Mouse (Mus musculus) gastrocnemius, postnatal 10 days (tissue): ENCODE measurements around the gene Rps12. TPM values are rescaled to one million over a fixed set of nuclear protein-coding genes. Genes with fewer than 3 reads are reported as not detected.

Experiments used
- DNase-seq: peaks from one replicate; pipeline ENCODE4 v3.0.0; 2021; ENCODE audit warnings: mixed read lengths
- long read RNA-seq, 2 experiments: library from polyadenylated mRNA; stranded (forward); transcript quantifications; one replicate each; pipeline ENCODE4 v2.0.0; 2021
- total RNA-seq, 2 experiments: library from RNA; stranded (reverse); gene quantifications; 2 replicates each; pipeline ENCODE4 v1.2.3; 2021

The Rps12 gene
- total RNA-seq, result 100 to 1,000 TPM; 289 to 355 TPM
- long read RNA-seq, experiment 1, transcript Rps12-203 (6 exons, 584 nt), result major isoform, 21 of 24 reads
- long read RNA-seq, experiment 1, partial matches to known transcripts, result 0 of 24 reads
- long read RNA-seq, experiment 1, other reads (novel, unspliced or antisense), result 1 of 24 reads
- long read RNA-seq, experiment 2, transcript Rps12-203 (6 exons, 584 nt), result major isoform, 17 of 19 reads
- long read RNA-seq, experiment 2, partial matches to known transcripts, result 2 of 19 reads
- long read RNA-seq, experiment 2, other reads (novel, unspliced or antisense), result 0 of 19 reads

- DNase-seq, result peak; percentile 97
These were observed at the start of gene Rps12 for GRCm38 (mm10) chr10:23787062-23787821. TSS of gene Rps12 (minus strand) at chr10:23787275.

GRCm38 (mm10) chr10:23836003-23836964, 49.2 kb upstream of the Rps12 start:
- DNase-seq, result no peak

DNA sequence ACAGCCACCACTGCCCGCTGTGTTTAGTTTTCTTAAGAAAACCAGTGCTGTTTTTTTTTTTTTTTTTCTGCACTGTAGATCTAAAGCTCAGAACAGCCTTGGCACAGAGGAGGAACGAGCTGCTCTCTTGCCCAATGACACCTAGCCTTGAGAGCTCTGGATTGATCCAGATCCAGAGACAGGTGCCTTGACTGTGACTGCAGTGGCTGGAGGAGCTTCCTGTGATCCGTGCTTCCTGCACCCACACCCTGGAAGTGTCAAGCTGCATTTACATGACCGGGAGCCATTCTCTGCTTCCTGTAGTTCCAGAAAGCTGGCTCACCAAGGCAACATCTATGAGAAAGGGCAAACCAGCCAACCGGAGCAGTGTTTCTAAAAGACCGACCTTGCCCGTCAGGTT, 39.4 kb upstream of the Rps12 start:
- no peak for DNase-seq

- DNase-seq, result no peak
These were observed 29.2 kb upstream of the Rps12 start for GRCm38 (mm10) chr10:23816241-23816640.

DNA sequence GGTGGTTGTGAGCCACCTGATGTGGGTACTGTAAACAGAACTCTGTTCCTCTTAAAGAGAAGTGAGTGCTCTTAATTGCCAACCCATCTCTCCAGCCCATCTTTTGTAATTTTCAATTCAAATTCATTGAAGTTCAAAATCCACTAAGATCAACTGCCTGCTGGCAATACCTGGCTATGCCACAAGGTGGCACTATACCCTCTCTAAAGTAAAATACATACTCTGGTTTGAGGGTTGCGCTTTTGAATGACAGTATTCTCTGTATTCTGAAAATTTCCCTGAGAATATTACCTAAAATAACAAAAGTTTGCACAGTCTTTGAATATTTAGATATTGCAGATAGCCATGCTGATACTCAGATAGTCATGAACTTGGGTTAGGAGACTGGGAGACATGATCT, 28.1 kb upstream of the Rps12 start:
- peak; percentile 82 for DNase-seq

DNA sequence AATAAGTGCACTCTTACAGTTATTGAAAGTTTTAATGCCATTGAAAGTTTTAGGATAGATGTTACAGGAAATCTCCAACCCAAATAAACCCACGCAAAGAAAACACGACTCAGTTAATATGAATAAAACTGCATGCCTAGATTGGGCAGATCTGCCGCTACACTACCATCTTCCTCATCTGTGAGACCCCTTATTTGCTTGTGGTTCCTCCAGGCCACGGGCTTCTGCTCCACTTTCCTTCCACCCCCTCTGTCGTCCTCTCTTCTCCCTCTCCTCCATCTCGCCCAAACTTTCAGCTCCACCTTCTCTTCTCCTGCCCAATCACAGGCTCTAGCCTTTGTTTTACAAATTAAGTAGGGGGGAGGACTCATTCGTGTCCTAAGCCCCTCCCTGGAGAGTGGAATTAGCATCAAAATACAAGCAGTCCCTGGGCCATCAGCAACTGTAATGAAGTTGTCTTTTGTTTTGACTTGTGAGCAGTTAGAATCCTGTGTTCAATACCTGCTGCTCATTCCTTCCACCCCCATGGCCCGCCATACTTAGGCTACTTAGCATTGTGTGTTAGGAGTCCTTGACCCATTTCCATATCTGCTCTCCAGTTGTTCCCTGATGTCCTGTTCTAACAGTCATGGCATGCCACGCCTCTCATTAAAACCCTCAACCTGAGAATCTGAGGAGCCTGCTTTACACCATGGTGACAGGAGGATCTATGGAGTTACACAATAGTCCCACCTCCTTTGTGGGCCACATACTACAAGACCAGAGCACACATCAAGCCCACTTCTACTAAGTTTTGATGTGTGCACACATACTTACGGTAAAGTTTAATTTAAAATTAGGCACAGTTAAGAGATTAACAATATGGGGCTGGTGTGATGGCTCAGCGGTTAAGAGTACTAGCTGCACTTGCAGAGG, 26.0 kb upstream of the Rps12 start:
- DNase-seq, result no peak

GRCm38 (mm10) chr10:23812438-23812759, 25.3 kb upstream of the Rps12 start:
- DNase-seq, result no peak

DNA sequence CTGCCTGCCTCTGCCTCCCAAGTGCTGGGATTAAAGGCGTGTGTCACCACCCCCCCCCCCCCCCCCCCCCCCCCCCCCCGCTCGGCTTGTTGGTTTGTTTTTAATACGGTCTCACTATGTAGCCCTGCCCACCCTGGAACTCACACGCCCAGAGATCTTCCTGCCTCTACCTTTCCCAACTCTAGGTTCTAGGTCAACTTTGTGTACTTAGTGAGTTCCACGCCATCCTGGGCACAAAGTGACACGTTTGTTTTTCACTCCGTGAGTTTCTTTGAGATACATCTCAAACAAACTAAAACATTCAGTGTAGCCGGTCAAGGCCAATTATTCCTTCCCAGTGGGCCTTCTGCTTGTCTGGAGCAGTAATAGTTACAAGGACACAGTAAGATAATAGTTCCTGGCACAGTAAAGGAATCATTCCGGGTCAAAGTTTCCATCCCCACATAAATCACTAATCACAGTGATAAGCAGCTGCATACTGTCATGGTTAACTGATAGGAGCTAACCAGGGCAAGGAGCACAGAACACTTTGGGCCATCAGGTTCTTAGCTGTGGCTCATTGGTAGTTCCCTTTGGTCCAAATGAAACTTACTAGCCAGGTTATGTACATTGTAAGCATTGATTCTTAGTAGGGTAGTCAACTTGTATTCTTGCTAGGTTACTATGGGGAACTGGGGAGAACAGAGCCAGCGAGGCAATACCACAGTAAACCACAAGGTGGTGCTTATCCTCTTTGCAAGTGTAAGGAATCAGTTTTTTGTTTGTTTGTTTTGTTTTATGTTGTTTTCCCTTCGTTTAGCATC, 24.8 kb upstream of the Rps12 start:
- DNase-seq, result peak; percentile 78

- no peak for DNase-seq
These were observed 19.1 kb upstream of the Rps12 start for GRCm38 (mm10) chr10:23806201-23806600.

DNA sequence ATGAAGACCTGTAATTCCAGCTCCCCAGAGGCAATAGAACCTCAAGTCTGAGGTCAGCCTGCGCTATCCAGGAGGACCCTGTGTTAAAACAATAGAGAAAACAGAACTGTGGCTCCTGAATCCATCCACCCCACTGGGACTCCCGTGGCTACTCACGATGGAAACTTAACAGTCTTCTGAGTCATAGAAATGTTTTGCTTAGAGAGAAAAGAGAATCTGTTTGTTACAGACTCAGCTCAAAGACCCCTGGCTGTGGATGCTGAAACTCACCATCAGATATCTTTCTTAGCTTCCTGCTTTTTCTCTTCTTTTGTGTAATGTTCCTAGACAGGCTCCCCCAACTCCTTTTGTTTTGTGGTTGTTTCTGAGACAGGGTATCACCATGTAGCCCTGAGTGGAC, 17.6 kb upstream of the Rps12 start:
- no peak for DNase-seq

- DNase-seq, result no peak
These were observed 15.8 kb upstream of the Rps12 start for GRCm38 (mm10) chr10:23802911-23803310.

DNA sequence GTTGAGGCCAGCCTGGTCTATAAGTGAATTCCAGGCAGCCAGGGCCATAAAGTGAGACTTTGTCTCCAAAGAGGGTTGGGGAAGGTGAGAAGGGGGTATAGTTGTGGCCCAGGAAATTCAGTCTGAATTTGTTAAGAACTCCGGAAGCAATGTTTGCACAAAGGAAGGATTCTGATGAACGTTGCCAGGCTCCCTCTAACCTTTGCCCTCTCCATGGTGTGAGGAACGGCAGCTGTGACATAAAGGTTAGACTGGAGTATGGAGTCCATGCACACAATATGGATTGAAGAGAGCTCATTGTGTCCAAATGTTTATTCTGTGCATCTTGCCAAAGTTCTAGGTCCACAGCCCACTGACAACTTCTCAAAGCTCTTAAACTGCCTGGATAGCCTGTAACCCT, 12.9 kb upstream of the Rps12 start:
- no peak for DNase-seq

- DNase-seq, result no peak
These were observed 11.1 kb upstream of the Rps12 start for GRCm38 (mm10) chr10:23798142-23798541.

- DNase-seq, result no peak
These were observed 10.5 kb upstream of the Rps12 start for GRCm38 (mm10) chr10:23797606-23798005.

DNA sequence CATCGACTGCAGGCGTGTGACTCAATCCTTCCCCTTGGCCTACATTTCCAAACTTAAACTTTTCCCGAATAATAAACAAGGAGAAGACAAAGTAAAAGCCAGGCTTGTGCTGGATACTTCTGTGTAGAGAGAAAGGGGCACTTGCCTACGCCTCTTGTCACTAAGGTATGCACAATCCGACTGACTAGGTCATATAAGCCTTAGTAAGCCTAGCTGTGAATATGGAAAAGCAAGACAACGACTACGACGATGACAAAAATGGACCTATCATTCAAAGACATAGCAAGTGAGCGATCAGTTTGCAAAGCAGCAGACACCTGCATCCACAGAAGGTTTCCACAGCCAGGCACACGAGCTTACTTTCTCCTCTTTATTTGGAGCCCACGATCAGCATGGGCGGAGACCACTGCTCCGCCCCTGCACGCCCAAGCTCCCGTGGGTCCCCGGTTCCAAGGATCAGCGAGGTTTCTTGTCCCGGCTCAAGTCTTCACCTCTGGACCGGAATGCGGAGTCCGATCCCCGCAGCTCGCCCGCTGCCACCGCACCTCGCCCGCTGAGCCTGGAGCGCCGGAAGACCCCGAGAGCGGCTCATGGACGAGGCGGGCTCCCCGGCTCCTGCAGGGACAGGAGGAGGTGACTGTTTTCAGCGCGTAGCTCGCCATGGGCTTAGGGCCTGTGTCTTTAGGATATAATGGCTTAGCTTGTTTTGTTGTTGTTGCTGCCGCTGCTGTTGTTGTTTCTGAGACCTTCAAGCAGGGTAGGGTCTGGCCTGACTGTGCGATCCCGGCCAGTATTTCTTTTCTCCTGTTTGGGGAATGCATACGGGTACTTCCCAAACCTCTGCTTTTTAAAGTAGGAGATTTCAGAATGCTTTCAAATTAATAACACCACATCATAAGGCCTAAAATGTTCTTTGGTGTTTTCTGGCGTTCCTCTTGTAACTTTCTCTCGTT, 9.8 kb upstream of the Rps12 start, which contains the start of gene Slc18b1:
TSS of gene Slc18b1 (plus strand) at position 436 of the 953 bp plus-strand sequence.
- DNase-seq, result peak; percentile 40

DNA sequence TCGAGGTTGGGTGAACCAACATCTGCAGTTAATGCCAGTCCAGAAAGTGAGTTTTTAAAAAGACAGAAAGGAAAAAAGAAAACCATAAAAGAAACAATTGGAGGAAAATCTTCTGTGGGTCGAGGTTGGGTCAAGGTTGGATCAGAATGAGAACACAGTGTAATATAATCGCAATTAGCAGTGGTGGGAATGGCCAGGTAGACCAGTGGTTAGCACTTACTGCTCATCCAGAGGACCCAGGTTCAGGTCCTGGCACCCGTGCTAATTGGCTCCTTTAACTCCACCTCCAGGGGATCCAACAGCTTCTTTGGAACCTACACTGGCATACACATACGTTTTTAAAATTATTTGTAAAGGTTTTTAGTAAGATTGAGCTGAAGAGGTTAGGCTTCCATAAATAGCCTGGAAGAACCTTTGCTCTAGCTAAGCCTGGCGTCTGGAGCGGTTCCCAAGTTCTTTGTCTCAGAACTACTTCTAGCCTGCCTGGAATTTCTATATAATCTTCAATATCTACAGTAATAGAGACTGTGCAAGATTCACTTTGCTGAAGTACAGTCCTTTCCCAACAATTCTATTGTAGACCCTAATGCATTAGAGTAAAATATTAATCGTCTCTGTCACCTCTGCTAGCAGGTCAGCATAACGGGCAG, 8.9 kb upstream of the Rps12 start:
- no peak for DNase-seq

DNA sequence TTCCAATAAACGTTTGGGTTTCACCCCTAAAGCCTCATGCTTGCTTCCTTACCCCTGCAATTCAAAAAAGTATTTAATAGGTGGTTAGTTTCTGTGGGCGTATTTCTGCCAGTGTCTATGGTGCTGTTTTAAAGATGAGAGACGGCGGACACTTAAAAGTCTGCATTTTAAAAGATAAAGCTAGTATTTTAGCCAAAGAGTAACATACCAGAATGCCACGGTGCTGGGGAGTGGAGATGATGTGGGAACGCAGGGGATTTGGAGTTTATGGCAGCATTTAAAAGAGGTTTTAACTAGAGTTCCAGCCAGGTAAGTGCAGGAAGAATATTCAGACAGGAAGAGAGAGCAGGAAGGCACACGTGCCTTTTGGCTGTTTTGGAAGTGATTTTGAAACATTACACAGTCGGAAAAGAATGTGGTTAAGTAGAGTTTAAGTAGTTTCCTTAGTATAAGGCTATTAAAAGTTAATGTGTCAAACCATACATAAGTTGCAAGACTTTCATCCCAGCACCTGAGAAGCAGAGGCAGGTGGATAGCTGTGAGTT, 1.1 kb upstream of the Rps12 start:
- DNase-seq, result no peak

- peak; percentile 11 for DNase-seq
These were observed 440 bp downstream of the Rps12 start for GRCm38 (mm10) chr10:23786631-23787038.

GRCm38 (mm10) chr10:23786040-23786439, 1.0 kb downstream of the Rps12 start:
- no peak for DNase-seq
